Mouse (Mus musculus) stomach, embryonic 16.5 days (tissue): ENCODE results near the gene Ncor2. TPM values are rescaled to one million over a fixed set of nuclear protein-coding genes. Genes with fewer than 3 reads are reported as not detected.

Experiments used
- ATAC-seq: fragments of 200-750 bp; cut with Nextera tagmentation; 2 replicates; pipeline ENCODE4 v1.8.0; 2017; ENCODE audit warnings: moderate number of reproducible peaks, moderate TSS enrichment; ENCODE audit not compliant: insufficient read depth, low FRiP score
- H3K27ac ChIP-seq: fragments of 300-500 bp; sonication (generic); 2 replicates; pipeline ENCODE4 v1.5.1; 2014; ENCODE audit warnings: low read length
- H3K27me3 ChIP-seq: fragments of 300-500 bp; sonication (generic); 2 replicates; pipeline ENCODE4 v1.6.1; 2014; ENCODE audit warnings: low read length, control low read depth, mixed read lengths; ENCODE audit not compliant: control insufficient read depth, insufficient read depth
- H3K36me3 ChIP-seq: fragments of 300-500 bp; sonication (generic); 2 replicates; pipeline ENCODE4 v1.6.1; 2014; ENCODE audit warnings: low read length; ENCODE audit not compliant: control insufficient read depth, insufficient read depth
- H3K4me1 ChIP-seq: fragments of 300-500 bp; sonication (generic); 2 replicates; pipeline ENCODE4 v1.6.1; 2014; ENCODE audit warnings: low read length, control low read depth, mixed read lengths; ENCODE audit not compliant: control insufficient read depth, insufficient read depth
- H3K4me2 ChIP-seq: fragments of 300-500 bp; sonication (generic); 2 replicates; pipeline ENCODE4 v1.6.1; 2014; ENCODE audit warnings: low read depth, low read length, mixed read lengths
- H3K4me3 ChIP-seq: fragments of 300-500 bp; sonication (generic); replicated peaks from 2 replicates; pipeline ENCODE4 v1.5.1; 2014; ENCODE audit warnings: mild to moderate bottlenecking, low read length
- H3K9ac ChIP-seq: fragments of 300-500 bp; sonication (generic); 2 replicates; pipeline ENCODE4 v1.6.1; 2014; ENCODE audit warnings: low read length
- H3K9me3 ChIP-seq: fragments of 300-500 bp; sonication (generic); replicated peaks from 2 replicates; pipeline ENCODE4 v1.6.1; 2016; ENCODE audit warnings: low read length, control low read depth; ENCODE audit not compliant: control insufficient read depth
- WGBS: fragments of 180-500 bp; shearing (Covaris S2); extraction: QIAGEN DNeasy Blood & Tissue Kit; methylation state at CpG from one replicate; pipeline ENCODE4 v1.1.7; 2014; 5-methylcytosine and 5-hydroxymethylcytosine counted together
- polyA plus RNA-seq: library from polyadenylated mRNA; unstranded; fragments of >200 nt; fragmentation: Nextera tagmentation; extraction: Ambion mirVana; gene quantifications from 2 replicates; pipeline ENCODE4 v1.2.1, GENCODE M21; 2015

Ncor2 gene
- 21.4 and 24.6 TPM in 2 replicates for polyA plus RNA-seq

GRCm38 (mm10) chr5:125179007-125179734 lies at the start of gene Ncor2:
Ncor2 (minus strand) TSS chr5:125179219.
- Histone ChIP-seq H3K4me1 (peaks cover 53% of the 10 kb centered on the region), H3K9me3 (no peaks in the 10 kb centered on the region), H3K4me2 (peak within 1 kb of the TSS; percentile 96), H3K36me3 (no peaks in the 10 kb centered on the region), H3K9ac (peak within 1 kb of the TSS; percentile 93), H3K27me3 (0 out of 2 replicates have a peak, but pooled peaks cover 2% of the 10 kb centered on the region), H3K4me3 (peak within 1 kb of the TSS; percentile 76), H3K27ac (peak within 1 kb of the TSS; percentile 99)
- under 1% methylated on average over 72 of the region's 87 CpGs for WGBS
- peak; percentile 83 for ATAC-seq

- Histone ChIP-seq H3K36me3 (no peaks in the 10 kb centered on the region), H3K4me3 (no peak overlapping the region), H3K27me3 (no peaks in the 10 kb centered on the region), H3K9me3 (no peaks in the 10 kb centered on the region), H3K4me1 (no peaks in the 10 kb centered on the region), H3K4me2 (no peak overlapping the region), H3K27ac (no peak overlapping the region), H3K9ac (no peak overlapping the region)
- 96% methylated on average over 4 of the region's 4 CpGs for WGBS
- ATAC-seq: no peak
Observed at GRCm38 (mm10) chr5:125227699-125228098, 48.7 kb upstream of the Ncor2 start.

GRCm38 (mm10) chr5:125226229-125226634 lies 47.2 kb upstream of the Ncor2 start:
- no peaks in the 10 kb centered on the region for H3K27me3 ChIP-seq
- H3K36me3 ChIP-seq: no peaks in the 10 kb centered on the region
- H3K27ac ChIP-seq: no peak overlapping the region
- 54% methylated on average over 12 of the region's 12 CpGs for WGBS
- H3K4me2 ChIP-seq: no peak overlapping the region
- H3K9ac ChIP-seq: no peak overlapping the region
- H3K9me3 ChIP-seq: no peaks in the 10 kb centered on the region
- no peak for ATAC-seq
- H3K4me1 ChIP-seq: peaks cover 3% of the 10 kb centered on the region; the same call in 1 of the 2 replicates
- no peak overlapping the region for H3K4me3 ChIP-seq

- Histone ChIP-seq H3K4me2 (no peak overlapping the region), H3K27me3 (no peaks in the 10 kb centered on the region), H3K4me1 (peaks cover 3% of the 10 kb centered on the region; the same call in 1 of the 2 replicates), H3K4me3 (no peak overlapping the region), H3K9me3 (no peaks in the 10 kb centered on the region), H3K9ac (no peak overlapping the region), H3K36me3 (no peaks in the 10 kb centered on the region), H3K27ac (no peak overlapping the region)
- 38% methylated on average over 3 of the region's 3 CpGs for WGBS
- no peak for ATAC-seq
Observed at GRCm38 (mm10) chr5:125224925-125225324, 45.9 kb upstream of the Ncor2 start.

- Histone ChIP-seq H3K9me3 (no peaks in the 10 kb centered on the region), H3K36me3 (no peaks in the 10 kb centered on the region), H3K4me3 (no peak overlapping the region), H3K4me1 (peaks cover 3% of the 10 kb centered on the region; the same call in 1 of the 2 replicates), H3K9ac (no peak overlapping the region), H3K27me3 (no peaks in the 10 kb centered on the region), H3K27ac (no peak overlapping the region), H3K4me2 (no peak overlapping the region)
- ATAC-seq: no peak
- whole genome bisulfite sequencing: 54% methylated on average over 5 of the region's 5 CpGs
Observed at GRCm38 (mm10) chr5:125223961-125224360, 44.9 kb upstream of the Ncor2 start.

GRCm38 (mm10) chr5:125222706-125223105 lies 43.7 kb upstream of the Ncor2 start:
- no peak overlapping the region for H3K4me2 ChIP-seq
- H3K36me3 ChIP-seq: no peaks in the 10 kb centered on the region
- H3K27me3 ChIP-seq: no peaks in the 10 kb centered on the region
- no peaks in the 10 kb centered on the region for H3K9me3 ChIP-seq
- no peak overlapping the region for H3K9ac ChIP-seq
- no peak; the same call in 1 of the 2 replicates for ATAC-seq
- H3K4me3 ChIP-seq: no peak overlapping the region
- 44% methylated on average over 6 of the region's 6 CpGs for WGBS
- H3K4me1 ChIP-seq: peaks cover 3% of the 10 kb centered on the region; the same call in 1 of the 2 replicates
- no peak overlapping the region for H3K27ac ChIP-seq

- Histone ChIP-seq H3K4me1 (peaks cover 3% of the 10 kb centered on the region; the same call in 1 of the 2 replicates), H3K27me3 (no peaks in the 10 kb centered on the region), H3K36me3 (no peaks in the 10 kb centered on the region), H3K9ac (no peak overlapping the region), H3K4me3 (no peak overlapping the region), H3K27ac (no peak overlapping the region), H3K9me3 (no peaks in the 10 kb centered on the region), H3K4me2 (no peak overlapping the region)
- ATAC-seq: peak; percentile 57; the same call in 1 of the 2 replicates
- WGBS: 68% methylated on average over 3 of the region's 3 CpGs
Observed at GRCm38 (mm10) chr5:125221868-125222267, 42.8 kb upstream of the Ncor2 start.

GRCm38 (mm10) chr5:125217426-125218170 lies 38.6 kb upstream of the Ncor2 start:
- Histone ChIP-seq H3K9me3 (no peaks in the 10 kb centered on the region), H3K36me3 (no peaks in the 10 kb centered on the region), H3K4me1 (peaks cover 17% of the 10 kb centered on the region), H3K27me3 (no peaks in the 10 kb centered on the region), H3K9ac (no peak overlapping the region), H3K4me3 (no peak overlapping the region), H3K4me2 (no peak overlapping the region), H3K27ac (no peak overlapping the region)
- 64% methylated on average over 9 of the region's 9 CpGs for WGBS
- ATAC-seq: no peak

- Histone ChIP-seq H3K9ac (peak overlapping the region; percentile 70), H3K4me1 (peaks cover 14% of the 10 kb centered on the region)
Observed at GRCm38 (mm10) chr5:125215930-125216459, 37.0 kb upstream of the Ncor2 start.

More at GRCm38 (mm10) chr5:125215930-125216459, 37.0 kb upstream of the Ncor2 start:
- Histone ChIP-seq H3K4me2 (peak overlapping the region; percentile 59), H3K4me3 (peak overlapping the region; percentile 33), H3K27ac (peak overlapping the region; percentile 92), H3K27me3 (no peaks in the 10 kb centered on the region), H3K36me3 (no peaks in the 10 kb centered on the region), H3K9me3 (no peaks in the 10 kb centered on the region)
- peak; percentile 81 for ATAC-seq
- 6% methylated on average over 24 of the region's 24 CpGs for WGBS
